Mouse (Mus musculus): ENCODE data around the gene Kcnh4.

Kcnh4 gene

DNA sequence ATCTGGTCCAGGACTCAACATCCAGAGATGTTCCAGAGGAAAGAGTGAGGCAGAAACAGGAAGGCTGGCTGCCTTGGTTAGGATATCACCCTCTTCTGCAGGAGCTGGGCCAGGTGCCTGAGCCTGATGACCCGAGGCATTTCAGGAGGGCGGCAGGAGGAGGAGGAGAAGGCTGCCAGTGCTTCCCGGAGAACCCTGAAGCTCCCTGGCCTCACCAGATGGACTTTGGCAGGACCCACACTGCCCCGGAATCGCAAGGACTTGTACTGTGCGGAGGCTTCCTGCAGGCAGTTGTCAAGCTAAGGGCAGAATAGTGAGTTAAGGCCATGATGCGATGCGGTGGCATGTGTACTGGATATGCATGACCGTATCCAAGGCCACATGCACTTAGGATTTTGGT, 7.0 kb upstream of the Kcnh4 start:
- DNase-seq (ENCODE audit: low read depth, low spot score), result no peak

DNA sequence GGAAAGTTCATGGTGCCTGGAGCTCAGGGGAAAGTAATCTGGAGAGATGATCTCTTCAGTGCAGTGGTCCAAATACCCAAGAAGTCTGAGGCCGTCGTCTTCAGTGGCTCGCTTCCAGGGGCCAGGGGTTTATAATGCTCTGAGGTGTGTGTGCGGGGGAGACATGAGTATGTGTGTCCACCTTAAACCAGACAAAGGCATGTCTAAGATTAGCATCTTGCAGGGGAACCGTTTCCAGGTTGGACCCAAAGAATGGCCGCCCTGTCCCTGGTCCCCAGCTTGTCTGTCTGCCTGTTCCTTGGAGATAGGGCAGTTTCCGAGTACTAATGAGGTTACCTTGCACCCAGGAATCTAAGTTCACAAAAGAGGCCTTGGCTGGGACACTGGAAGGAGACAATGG, 3.1 kb upstream of the Kcnh4 start, which contains the start of gene Hcrt:
Gene Hcrt (minus strand): TSS at position 101 of the 400 bp plus-strand sequence.
- no peak for DNase-seq (ENCODE audit: low read depth, low spot score)

DNA sequence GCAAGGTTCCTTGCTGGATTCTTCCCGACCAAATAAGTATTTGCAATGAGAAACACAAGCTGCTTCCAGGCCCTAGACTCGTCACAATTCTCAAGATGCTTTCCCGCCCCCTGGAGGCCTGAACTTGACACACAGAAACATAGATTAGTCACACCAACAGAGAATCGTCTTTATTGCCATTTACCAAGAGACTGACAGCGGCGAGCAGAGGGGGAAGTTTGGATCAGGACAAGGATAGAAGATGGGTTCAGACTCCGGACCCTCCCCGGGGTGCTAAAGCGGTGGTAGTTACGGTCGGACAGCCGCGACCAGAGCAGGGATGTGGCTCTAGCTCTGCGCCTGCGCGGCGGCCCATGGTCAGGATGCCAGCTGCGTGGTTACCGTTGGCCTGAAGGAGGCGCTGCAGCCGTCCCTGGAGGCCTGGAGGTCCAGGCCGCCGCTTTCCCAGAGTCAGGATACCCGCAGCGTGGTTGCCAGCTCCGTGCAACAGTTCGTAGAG, 1.9 kb upstream of the Kcnh4 start:
- DNase-seq (ENCODE audit: low read depth, low spot score), result peak; percentile 75

DNA sequence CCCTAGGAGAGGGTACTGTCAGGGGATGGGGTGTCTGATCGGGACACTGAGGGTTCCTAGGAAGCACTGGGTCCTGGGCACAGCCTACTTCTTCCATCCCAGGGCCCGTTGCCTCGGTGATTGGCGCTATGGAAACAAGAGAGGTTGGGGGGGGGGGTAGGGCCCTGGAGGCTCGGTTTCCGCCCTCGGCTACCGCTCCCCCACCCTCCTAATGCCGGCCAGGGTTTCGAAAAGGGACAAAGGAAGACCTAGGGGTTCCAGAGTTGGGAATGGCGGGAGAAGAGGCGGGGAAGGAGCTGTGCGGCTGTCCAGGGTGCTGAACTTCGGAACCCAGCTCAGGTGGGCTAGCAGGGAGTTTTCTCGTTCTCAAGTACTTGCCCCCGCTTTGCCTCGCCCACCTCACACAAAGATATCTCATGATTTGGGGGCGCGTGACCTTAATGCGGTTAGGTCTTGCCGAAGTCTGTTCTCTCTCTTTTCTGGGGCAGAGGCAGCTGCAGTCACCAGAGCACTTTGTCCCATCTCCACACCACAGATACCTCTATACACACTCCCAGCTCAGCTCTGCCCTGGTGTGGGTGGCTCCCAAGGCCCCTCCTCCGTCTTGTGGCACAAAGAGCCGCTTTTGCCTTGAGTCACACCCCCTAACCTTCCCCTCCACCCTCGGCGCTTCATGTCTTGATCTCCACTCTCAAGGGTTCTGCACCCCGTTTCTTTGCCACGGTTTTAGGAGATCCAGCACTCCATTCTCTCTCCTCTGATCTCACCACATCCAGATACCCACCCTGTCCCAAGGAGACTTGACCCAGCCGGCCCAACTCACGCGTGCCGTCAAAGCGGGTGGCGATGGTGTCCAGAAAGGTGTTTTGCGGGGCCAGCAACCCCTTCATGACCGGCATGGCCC, 783 bp downstream of the Kcnh4 start:
- no peak for DNase-seq (ENCODE audit: low read depth, low spot score)

DNA sequence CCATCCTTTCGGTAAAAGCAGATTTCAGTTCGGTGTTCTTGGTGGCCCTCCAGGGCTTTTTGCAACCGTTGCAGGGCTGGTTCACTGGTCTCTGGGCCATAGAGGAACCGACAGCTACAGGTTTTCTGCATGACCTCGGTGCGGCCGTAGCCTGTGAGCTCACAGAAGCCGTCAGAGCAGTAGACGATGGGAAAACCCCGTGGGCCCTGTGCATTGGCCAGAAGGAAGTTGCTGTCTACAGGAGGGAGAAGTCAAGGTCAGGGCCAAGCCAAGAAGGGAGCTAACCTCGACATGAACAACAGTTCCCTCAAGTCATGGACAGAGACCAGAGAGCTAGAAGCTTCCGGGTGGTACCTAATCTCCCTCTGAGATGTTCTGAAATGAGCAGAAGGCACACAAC, 2.2 kb downstream of the Kcnh4 start:
- no peak for DNase-seq (ENCODE audit: low read depth, low spot score)

DNA sequence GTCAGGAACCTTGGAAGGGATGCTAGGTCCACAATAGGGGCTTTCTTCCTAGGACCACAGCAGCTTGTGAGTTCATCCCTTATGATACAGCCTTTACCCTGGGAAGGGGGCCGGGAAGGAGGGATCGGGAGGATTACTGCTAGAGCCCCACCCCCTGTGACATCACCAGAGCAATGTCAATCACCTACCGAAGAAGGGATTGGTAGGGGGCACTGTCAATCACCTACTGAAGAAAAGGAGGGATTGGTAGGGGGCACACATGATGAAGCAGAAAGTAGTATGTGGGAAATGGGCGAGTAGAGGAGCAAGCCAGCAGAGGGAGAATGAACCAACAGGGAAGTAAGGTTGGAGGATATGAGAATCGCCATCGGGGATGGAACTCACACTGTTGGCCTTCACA, 3.3 kb downstream of the Kcnh4 start:
- no peak for DNase-seq (ENCODE audit: low read depth, low spot score)

DNA sequence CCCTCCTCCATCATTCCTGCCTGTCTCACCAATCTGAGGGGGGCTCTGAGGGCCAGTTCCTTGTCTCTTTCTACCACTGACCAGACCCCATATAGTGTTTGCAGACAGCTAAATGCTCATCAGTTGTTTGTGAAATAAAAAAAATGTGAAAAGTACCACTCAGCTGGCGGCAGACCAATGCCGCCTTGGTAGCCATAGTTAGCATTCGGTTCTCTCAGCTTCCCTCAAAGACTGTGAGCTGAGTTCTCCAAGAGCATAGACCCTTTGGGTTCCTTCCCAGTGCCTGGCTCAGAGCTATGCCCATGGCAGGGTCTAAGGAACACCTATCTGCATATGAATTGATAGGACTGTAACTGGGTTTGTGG, 5.1 kb downstream of the Kcnh4 start:
- no peak for DNase-seq (ENCODE audit: low read depth, low spot score)

DNA sequence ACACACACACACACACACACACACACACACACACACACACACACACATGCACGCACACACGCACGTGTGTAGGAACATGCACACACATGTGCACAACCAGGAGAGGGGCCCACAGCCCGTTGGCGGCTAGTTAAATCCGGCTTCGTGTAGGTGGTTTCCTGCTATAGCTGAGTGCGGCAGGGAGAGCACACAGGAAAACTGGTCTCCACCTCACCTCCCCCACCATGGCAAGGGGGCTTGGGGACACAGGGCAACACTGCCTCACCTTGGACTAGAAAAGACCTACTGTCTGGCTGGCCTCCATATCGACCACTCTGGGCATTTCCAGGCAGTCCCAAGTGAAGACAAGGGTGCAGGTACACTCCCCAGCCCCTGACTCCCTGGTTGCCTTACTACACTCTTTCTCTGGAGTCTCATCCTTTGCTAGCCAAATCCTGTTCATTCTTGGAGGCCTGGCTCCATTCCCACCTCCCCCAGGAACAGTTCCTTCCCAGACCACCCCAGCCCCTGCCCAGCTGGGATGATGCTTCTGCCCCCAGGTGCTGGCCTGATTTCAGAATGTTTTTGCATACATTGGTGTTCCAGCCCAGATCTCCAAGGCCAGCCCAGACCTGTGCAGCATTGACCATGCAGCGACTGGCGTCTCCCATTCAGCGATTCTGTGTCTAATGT, 5.6 kb downstream of the Kcnh4 start:
- DNase-seq (ENCODE audit: low read depth, low spot score), result no peak

DNA sequence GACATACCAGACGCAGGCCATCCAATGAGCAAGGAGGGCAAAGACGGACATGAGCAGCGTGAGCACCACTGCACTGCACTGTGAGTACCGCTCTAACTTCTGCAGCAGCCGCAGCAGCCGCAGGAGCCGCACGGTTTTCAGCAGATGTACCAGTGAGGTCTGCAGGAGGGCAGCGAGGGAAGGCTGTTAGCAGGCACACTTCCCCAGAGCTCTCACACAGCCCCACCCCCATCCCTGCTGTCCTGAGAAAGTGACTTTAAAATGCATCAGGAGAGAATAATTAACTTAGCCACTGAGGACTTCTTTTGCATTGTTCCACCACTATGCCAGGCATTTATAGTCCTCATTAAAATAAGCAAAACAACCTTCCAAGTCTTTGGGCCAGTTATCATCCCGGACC, 7.4 kb downstream of the Kcnh4 start:
- DNase-seq (ENCODE audit: low read depth, low spot score), result no peak

DNA sequence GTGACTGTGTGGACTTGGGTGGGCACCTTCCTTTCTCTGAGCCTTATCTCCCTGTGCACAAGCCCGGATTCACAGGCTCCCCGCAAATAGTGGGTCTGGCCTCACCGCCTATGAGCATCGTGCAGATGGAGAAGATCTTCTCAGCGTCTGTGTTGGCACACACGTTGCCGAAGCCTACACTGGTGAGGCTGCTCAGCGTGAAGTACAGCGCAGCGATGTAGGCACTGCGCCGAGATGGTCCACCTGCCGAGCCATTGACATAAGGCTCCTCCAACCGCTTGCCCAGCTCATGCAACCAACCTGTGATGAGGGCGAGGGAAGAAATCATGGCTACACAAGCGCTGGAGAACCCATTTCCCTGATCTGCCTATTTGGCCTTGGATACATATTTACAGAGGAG, 9.6 kb downstream of the Kcnh4 start:
- no peak for DNase-seq (ENCODE audit: low read depth, low spot score)

DNA sequence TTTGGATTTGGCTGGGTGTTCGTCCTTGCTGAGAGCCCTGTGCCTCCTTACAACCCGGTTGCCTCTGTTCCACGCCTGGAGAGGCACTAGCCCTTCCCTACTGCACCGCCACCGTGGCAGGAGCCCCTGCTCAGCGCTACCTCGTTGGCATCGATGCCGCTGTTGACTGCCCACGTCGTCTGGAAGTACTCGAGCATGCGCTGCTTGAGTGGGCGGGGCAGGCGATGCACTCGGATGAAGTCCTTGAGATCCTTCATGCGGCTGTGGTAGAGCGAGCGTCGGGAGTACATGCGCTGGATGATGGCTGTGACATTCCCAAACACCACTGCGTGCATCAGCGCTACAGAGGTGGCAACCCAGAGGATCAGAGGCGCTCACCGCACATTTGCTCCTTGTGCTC, 10.3 kb downstream of the Kcnh4 start:
- DNase-seq (ENCODE audit: low read depth, low spot score), result no peak

DNA sequence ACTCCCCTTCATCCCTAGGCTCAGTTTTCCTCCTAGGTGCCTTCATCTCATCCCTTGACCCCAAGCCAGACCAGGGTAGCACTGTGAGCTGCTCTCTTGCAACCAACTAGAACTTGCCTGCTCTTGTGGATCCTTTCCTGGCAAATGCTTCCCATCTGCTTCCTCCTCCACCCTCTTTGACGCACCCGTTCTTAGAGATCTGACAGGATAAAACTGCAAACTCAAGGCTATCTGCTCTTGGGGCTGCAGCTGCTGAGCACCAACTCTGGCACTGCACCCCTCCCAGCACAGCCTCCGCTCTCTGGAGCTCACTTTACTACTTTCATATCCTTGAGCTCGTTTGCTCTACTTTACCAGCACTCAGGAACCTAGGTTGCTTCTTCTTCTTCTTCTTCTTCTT, 11.1 kb downstream of the Kcnh4 start:
- no peak for DNase-seq (ENCODE audit: low read depth, low spot score)

DNA sequence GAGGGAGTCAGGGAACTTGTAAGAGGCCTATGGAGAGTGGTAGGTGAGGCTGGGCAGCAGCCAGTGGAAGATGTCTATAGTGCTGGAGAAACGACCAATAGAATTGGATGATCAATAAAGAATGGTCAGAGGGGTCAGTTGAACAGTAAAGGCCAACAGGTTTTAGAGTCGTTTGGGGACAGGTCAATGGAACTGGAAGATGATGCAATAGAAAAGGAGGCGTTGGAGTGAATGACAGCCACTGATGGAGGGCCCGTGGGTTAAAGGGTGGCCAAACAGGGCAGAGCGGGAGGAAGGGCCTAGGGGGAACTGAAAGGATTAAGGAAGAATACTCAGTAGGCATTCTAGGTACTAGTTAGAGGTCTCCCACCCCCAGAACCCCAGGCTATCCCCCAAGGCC, 12.6 kb downstream of the Kcnh4 start:
- DNase-seq (ENCODE audit: low read depth, low spot score), result no peak

DNA sequence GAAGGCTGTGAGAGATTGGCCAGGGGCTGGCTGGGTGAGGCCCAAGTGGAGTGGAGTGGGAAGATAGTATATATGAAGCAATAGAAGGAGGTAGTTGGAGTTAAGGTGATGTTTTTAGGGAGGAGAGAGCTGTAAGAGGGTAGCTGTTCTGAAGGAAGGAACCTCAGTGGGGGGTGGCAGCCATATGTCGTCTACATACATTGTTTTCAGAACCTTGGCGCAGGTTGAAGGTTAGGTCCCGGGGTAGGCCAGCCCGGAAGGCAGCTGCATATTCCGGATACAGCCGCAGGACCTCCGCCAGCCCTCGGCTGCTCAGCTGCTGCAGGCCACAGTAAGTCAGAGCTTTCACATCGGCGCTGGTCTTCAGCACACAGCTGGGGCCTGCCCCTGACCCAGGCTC, 13.2 kb downstream of the Kcnh4 start:
- DNase-seq (ENCODE audit: low read depth, low spot score), result no peak

DNA sequence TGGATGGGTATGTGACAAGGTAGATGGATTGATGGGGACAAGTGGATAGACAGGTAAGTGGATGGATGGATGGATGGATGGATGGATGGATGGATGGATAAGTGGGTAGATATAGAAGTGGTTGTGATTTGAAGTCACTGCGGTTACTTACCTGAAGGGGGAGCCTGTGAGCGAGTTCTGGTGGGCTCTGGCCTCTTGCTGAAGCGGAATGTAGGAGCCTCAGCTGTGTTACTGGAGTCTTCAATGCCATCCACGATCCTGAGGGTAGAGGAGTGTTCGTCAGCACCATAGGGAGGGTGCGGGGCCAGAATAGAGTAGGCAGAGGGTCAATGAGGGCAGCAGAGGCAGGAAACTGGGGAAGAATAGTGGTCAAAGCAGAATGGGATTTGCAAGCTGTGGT, 14.7 kb downstream of the Kcnh4 start:
- no peak for DNase-seq (ENCODE audit: low read depth, low spot score)

DNA sequence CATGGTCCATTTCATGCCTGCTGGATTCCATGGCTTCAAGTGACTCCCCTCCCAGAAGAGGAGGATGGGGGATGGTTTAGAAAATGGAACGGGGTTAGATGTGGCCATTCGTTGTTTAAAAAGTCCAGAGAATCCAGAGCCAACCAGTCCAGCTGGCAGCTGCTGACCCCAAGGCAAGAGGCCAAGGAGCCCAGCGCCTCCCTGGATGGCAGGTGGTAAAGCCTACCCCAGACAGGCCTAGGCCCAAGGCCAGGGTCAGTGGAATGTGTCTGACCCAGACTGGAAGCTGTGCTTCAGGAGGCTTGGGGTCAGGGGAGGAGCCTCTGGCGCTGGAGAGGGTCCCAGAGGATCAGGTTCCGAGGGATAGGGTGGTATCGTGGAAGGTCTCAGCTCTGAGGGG, 18.4 kb downstream of the Kcnh4 start:
- DNase-seq (ENCODE audit: low read depth, low spot score), result no peak

DNA sequence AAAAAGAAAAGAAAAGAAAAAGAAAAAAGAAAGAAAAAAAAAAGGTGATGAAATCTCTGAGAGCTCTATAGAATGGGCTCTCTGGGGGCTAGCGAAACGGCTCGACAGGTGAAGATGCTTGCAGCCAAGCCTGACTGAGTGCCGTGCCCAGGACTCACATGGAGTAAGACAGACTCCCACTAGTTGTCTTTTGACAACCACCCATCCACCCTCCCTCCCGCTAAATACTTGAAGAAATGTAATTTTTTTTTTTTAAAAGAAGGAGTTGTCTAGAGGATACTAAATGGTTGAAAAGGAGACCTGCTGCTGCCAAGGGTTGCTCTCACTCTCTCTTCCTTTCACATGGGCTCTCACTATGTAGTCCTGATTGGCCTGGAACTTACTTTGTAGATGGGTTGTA, 21.0 kb downstream of the Kcnh4 start:
- DNase-seq (ENCODE audit: low read depth, low spot score), result no peak

DNA sequence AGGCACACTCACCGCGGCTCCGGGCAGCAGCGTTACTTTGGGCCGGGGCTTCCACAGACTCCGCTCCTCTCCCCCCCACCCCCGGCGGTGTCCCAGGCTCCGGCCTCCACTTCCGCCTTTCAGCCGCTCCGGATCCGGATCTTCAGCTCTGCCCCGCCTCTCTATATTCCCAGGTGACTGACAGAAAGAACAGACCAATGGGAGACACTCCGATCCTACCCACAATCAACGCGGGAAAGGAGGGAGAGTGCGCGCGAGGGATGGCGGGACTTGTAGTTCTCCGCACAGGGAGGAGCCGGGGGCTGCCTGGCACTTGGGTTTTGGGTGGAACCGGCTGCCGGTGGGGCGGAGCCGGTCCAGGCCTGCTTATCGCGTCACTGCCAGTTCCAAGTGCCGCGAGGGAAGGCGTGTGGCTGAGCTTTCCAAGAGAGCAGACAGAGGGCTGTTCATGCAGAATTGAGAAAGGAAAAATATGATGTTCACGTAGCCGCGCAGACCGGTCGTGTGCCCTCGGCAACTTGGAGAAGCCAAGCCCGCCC, 21.6 kb downstream of the Kcnh4 start, which contains the start of gene Rab5c:
Gene Rab5c (minus strand): TSS at position 150 of the 539 bp plus-strand sequence.
- DNase-seq (ENCODE audit: low read depth, low spot score), result peak; percentile 93

DNA sequence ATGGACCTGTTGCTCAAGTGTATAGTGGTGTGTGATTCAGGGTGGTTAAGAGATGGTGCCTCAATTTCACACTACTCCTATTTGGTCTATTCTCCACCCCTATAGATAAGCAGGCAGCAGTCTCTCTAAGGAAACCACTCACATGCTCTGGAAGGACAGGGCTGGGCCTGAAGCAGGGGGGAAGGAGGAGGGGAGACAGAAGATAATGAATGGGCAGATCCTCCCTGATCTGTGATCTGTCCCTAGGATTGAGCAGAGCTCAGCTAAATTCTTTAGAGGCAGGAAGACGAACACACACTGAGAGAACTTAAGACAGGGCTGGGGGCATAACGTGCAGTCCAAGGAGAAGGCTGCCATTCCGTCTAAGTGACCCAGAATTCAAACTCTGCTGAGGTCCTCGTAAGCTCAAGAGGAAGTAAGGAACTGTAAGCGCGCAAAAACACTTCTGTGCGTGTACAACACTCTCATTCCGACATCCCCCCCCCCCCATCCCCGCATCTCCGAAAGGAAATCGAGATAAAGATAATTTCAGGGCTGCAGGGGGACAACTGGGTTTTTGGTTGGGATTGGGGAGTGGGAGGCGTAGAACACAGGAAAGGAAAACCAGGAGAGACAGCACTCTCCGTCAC, 22.5 kb downstream of the Kcnh4 start:
- DNase-seq (ENCODE audit: low read depth, low spot score), result no peak

DNA sequence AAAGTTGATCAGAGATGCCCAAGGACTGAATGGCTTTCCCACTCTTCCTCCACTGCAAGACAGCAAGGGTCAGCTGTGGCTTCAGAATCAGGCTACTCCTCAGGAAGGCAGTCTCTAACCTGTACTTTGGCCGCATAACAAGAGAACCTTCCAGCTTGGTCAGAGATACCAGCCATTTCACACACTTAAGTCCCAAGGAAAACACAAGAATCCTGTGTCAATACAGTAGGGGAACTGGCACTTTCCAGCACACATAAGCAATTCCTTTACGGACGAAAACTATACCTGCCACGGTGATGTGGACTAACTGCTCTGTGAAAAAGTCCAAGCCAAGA, 23.0 kb downstream of the Kcnh4 start:
- no peak for DNase-seq (ENCODE audit: low read depth, low spot score)

DNA sequence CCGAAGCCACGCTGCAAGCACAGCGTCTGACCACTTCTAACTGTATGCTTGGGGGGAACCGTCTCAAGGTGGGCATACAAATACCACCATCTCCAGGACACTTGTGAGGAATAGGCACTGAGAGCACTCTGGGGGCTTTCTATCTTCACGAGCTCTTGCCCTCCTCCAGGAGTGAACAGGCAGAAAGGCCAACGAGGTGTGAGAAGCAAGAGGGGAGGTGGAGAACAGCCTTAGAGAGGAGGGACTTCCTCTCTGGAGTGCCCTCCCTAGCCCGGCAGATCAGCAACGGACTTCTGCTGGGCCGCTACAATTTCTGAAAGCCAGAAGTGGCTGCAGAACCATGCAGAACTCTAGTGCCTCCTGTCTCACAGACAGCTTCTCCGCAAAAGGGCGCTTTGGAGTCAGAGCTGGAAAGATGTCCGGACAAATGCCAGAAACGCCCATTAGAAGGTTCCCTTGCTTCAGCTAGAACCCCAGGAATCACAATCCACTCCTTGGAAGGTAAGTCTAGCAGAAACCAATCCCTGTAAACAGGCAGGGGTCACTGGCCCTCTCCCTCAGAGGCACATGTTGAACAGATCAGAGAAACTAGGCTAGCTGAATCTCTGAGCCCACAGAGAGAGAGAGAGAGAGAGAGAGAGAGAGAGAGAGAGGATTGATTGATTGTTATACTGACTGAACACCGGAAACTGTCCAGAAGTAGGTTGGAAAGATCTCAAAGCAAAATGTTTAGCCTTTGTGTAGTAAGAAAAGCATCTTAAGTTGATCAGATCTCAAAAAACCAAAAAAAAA, 23.6 kb downstream of the Kcnh4 start:
- DNase-seq (ENCODE audit: low read depth, low spot score), result no peak
